Mouse (Mus musculus) lung, embryonic 16.5 days (tissue): ENCODE data around the gene Ctnna3. TPM values are rescaled to one million over a fixed set of nuclear protein-coding genes. Genes with fewer than 3 reads are reported as not detected.

ENCODE experiments used
- ATAC-seq: fragments of 200-750 bp; cut with Nextera tagmentation; 2 replicates; pipeline ENCODE4 v1.8.0; 2017; ENCODE audit warnings: low read depth, mild to moderate bottlenecking, moderate library complexity
- H3K27ac ChIP-seq: fragments of 300-500 bp; sonication (generic); 2 replicates; pipeline ENCODE4 v1.5.1; 2014; ENCODE audit warnings: mild to moderate bottlenecking, control low read depth, low read length
- H3K27me3 ChIP-seq: fragments of 300-500 bp; sonication (generic); 2 replicates; pipeline ENCODE4 v1.6.1; 2014; ENCODE audit warnings: low read depth, low read length, mixed read lengths; ENCODE audit not compliant: control insufficient read depth, insufficient read depth
- H3K36me3 ChIP-seq: fragments of 300-500 bp; sonication (generic); 2 replicates; pipeline ENCODE4 v1.6.1; 2014; ENCODE audit warnings: low read length; ENCODE audit not compliant: control insufficient read depth, insufficient read depth
- H3K4me1 ChIP-seq: fragments of 300-500 bp; sonication (generic); replicated peaks from 2 replicates; pipeline ENCODE4 v1.6.1; 2014; ENCODE audit warnings: low read length, mixed read lengths; ENCODE audit not compliant: control insufficient read depth, insufficient read depth
- H3K4me2 ChIP-seq: fragments of 300-500 bp; sonication (generic); 2 replicates; pipeline ENCODE4 v1.6.1; 2014; ENCODE audit warnings: low read depth, low read length, control low read depth
- H3K4me3 ChIP-seq: fragments of 300-500 bp; sonication (generic); 2 replicates; pipeline ENCODE4 v1.5.1; 2014; ENCODE audit warnings: mild to moderate bottlenecking, low read length, control low read depth
- H3K9ac ChIP-seq: fragments of 300-500 bp; sonication (generic); 2 replicates; pipeline ENCODE4 v1.6.1; 2014; ENCODE audit warnings: low read length, control low read depth
- H3K9me3 ChIP-seq: fragments of 300-500 bp; sonication (generic); 2 replicates; pipeline ENCODE4 v1.6.1; 2016; ENCODE audit warnings: low read length; ENCODE audit not compliant: control insufficient read depth
- WGBS: fragments of 180-500 bp; shearing (Covaris S2); extraction: QIAGEN DNeasy Blood & Tissue Kit; methylation state at CpG from one replicate; pipeline ENCODE4 v1.1.7; 2014; 5-methylcytosine and 5-hydroxymethylcytosine counted together
- polyA plus RNA-seq: library from polyadenylated mRNA; unstranded; fragments of >200 nt; fragmentation: Nextera tagmentation; extraction: Ambion mirVana; gene quantifications from 2 replicates; pipeline ENCODE4 v1.2.1, GENCODE M21; 2015

Gene Ctnna3
- polyA plus RNA-seq, 1 experiment from 2014 or later: 0.99 TPM

DNA sequence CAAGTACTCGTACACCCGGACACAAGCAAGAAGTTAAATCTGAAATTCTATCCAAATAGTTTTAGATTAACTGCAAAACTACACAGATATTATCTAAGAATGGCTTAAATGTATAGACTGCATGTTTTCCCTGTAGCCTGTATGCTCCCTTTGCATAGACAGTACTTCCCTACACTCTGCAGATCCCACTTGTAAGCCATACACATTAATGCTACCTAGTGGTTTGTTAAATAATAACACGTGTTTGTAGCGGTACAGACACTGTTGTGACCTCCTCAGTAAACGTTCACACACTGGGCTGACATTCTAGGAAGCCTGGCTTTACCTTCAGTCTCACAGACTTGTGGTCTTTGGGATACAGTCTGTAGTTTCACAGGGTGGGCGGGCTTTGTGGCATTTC lies 112.6 kb downstream of the Ctnna3 start:
- no peak overlapping the region for H3K9ac ChIP-seq
- no peak overlapping the region for H3K4me3 ChIP-seq
- no peak for ATAC-seq
- H3K36me3 ChIP-seq: no peaks in the 10 kb centered on the region
- 0 out of 2 replicates have a peak, but pooled peaks cover 2% of the 10 kb centered on the region for H3K4me1 ChIP-seq
- no peaks in the 10 kb centered on the region for H3K27me3 ChIP-seq
- no peak overlapping the region for H3K4me2 ChIP-seq
- 59% methylated on average over 6 of the region's 6 CpGs for WGBS
- H3K27ac ChIP-seq: no peak overlapping the region
- no peaks in the 10 kb centered on the region for H3K9me3 ChIP-seq

GRCm38 (mm10) chr10:63566691-63567090 lies 136.8 kb downstream of the Ctnna3 start:
- H3K27me3 ChIP-seq: no peaks in the 10 kb centered on the region
- no peaks in the 10 kb centered on the region for H3K9me3 ChIP-seq
- no peak overlapping the region for H3K27ac ChIP-seq
- ATAC-seq: no peak
- H3K4me1 ChIP-seq: no peaks in the 10 kb centered on the region
- 87% methylated on average over 8 of the region's 8 CpGs for WGBS
- no peak overlapping the region for H3K9ac ChIP-seq
- no peaks in the 10 kb centered on the region for H3K36me3 ChIP-seq
- no peak overlapping the region for H3K4me2 ChIP-seq
- no peak overlapping the region for H3K4me3 ChIP-seq

- Histone ChIP-seq H3K27ac (no peak overlapping the region), H3K4me1 (no peaks in the 10 kb centered on the region), H3K36me3 (no peaks in the 10 kb centered on the region), H3K4me3 (no peak overlapping the region), H3K4me2 (no peak overlapping the region), H3K9me3 (no peaks in the 10 kb centered on the region), H3K9ac (no peak overlapping the region), H3K27me3 (no peaks in the 10 kb centered on the region)
- ATAC-seq: no peak
These were observed 141.7 kb downstream of the Ctnna3 start for GRCm38 (mm10) chr10:63571561-63571960.

GRCm38 (mm10) chr10:63572866-63573265 lies 143.0 kb downstream of the Ctnna3 start:
- Histone ChIP-seq H3K27me3 (no peaks in the 10 kb centered on the region), H3K9me3 (no peaks in the 10 kb centered on the region), H3K36me3 (no peaks in the 10 kb centered on the region), H3K4me3 (no peak overlapping the region), H3K27ac (no peak overlapping the region), H3K4me2 (no peak overlapping the region), H3K9ac (no peak overlapping the region), H3K4me1 (no peaks in the 10 kb centered on the region)
- no peak for ATAC-seq
- 74% methylated on average over 7 of the region's 7 CpGs for WGBS

DNA sequence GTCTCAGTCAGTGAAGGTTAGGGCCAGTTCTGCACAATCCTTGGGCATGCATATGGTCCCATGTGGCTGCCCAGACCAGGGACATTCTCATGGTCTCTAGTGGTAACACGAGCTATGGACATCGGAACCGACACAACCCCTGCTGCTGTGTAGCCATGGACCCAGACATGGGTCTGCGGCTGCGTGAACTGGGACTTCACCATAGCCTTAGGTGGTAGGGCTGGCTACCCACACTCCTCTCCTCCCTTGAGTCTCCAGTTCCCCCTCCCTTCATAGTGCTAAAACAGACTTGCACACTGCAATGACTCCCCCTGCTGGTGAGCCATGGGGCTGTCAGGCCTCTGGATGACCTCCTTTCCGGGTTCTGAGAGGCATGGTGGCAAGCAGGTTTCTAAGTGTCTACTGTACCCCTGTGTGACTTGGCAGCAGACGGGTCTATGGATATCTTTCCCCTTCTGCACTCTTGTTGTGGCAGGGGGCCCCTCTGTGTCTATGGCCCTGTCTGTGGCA lies 144.3 kb downstream of the Ctnna3 start:
- H3K9ac ChIP-seq: no peak overlapping the region
- ATAC-seq: no peak
- H3K9me3 ChIP-seq: no peaks in the 10 kb centered on the region
- H3K27me3 ChIP-seq: no peaks in the 10 kb centered on the region
- H3K27ac ChIP-seq: no peak overlapping the region
- H3K4me1 ChIP-seq: no peaks in the 10 kb centered on the region
- H3K36me3 ChIP-seq: no peaks in the 10 kb centered on the region
- 83% methylated on average over 7 of the region's 7 CpGs for WGBS
- H3K4me3 ChIP-seq: no peak overlapping the region
- H3K4me2 ChIP-seq: no peak overlapping the region

DNA sequence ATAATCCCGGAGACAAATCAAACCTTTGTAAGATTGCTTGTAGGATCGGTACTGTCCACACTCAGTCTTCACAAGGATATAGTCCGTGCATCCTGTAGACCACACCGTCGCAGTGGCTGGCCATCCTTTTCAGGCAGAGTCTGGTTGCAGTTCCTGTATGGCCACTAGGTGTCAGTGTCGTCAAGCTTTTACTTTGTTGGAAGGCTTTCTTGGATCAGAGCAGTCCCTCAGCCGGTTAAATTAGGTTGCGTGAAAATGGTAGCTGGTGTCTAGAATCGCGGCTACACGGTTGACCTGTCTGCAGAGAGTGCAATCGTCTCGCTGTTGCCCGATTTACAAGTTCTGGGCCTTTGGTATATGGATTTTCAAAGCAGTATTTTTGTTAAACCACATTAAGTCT lies 152.7 kb downstream of the Ctnna3 start:
- Histone ChIP-seq H3K4me1 (no peaks in the 10 kb centered on the region), H3K9me3 (no peaks in the 10 kb centered on the region), H3K4me2 (no peak overlapping the region), H3K4me3 (no peak overlapping the region), H3K27me3 (no peaks in the 10 kb centered on the region), H3K36me3 (no peaks in the 10 kb centered on the region), H3K27ac (no peak overlapping the region), H3K9ac (no peak overlapping the region)
- ATAC-seq: peak; percentile 49; the same call in 1 of the 2 replicates
- WGBS: 8% methylated on average over 14 of the region's 14 CpGs

DNA sequence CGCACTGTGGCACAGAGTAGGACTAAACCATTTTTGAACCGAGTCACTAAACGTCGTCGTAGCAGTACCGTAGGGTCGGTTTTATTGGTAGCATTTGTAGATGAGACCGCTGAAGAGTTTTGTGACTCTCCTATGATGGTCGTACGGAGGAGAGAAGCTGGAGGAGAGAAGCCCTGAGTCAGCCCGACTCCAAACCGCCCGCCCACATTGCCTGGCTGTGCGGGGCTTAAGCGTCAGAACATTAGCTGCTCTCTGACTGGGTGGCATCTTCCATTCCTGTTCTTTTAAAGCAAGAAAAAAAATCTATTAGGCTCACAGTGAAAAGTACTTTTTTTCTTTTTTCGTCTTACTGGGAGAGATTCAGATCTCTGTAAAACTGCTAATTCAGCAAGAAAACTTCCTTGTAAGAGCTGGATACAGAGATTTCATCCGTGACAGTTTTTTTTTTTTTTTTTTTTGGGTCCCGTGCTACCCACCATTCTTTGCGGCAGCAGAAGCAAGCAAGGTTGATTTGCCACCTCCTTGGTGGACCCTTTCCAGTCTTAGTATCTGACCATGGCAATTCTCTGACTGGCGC lies 154.0 kb downstream of the Ctnna3 start:
- Histone ChIP-seq H3K27ac (no peak overlapping the region), H3K4me2 (peak overlapping the region; percentile 34), H3K4me1 (no peaks in the 10 kb centered on the region), H3K9ac (no peak overlapping the region), H3K4me3 (0 out of 2 replicates have a peak overlapping the region, but pooled peaks have one; percentile 3), H3K9me3 (no peaks in the 10 kb centered on the region), H3K27me3 (no peaks in the 10 kb centered on the region), H3K36me3 (no peaks in the 10 kb centered on the region)
- ATAC-seq: no peak
- 60% methylated on average over 20 of the region's 20 CpGs for WGBS

- 83% methylated on average over 5 of the region's 5 CpGs for WGBS
- no peaks in the 10 kb centered on the region for H3K4me1 ChIP-seq
- H3K27ac ChIP-seq: no peak overlapping the region
- no peaks in the 10 kb centered on the region for H3K36me3 ChIP-seq
- H3K9me3 ChIP-seq: no peaks in the 10 kb centered on the region
- no peak overlapping the region for H3K9ac ChIP-seq
- ATAC-seq: no peak
- no peaks in the 10 kb centered on the region for H3K27me3 ChIP-seq
- no peak overlapping the region for H3K4me3 ChIP-seq
- H3K4me2 ChIP-seq: no peak overlapping the region
These were observed 169.5 kb downstream of the Ctnna3 start for GRCm38 (mm10) chr10:63599417-63599816.

DNA sequence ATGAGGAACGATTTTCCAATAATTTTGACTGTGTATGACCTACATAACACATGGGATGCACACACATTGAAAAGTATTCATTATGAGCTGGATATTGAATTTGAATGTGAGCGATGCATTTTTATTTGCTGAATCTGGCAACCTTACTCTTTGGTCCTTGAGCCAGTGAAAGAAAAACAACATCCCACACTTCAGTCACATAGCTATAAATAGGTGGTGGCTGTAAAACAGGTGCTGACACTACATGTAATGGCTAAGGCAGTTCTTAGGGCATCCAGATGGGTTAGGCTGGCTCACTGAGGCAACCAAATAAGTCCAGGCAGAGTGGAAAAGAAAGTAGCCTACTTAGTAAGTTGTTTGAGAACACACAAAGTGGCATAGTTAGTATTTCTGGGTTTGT lies 171.3 kb downstream of the Ctnna3 start:
- ATAC-seq: no peak
- Histone ChIP-seq H3K4me2 (no peak overlapping the region), H3K27me3 (no peaks in the 10 kb centered on the region), H3K9me3 (no peaks in the 10 kb centered on the region; the same call in 1 of the 2 replicates), H3K27ac (no peak overlapping the region), H3K4me1 (no peaks in the 10 kb centered on the region), H3K9ac (no peak overlapping the region), H3K4me3 (no peak overlapping the region), H3K36me3 (no peaks in the 10 kb centered on the region)
- 59% methylated on average over 2 of the region's 2 CpGs for WGBS

DNA sequence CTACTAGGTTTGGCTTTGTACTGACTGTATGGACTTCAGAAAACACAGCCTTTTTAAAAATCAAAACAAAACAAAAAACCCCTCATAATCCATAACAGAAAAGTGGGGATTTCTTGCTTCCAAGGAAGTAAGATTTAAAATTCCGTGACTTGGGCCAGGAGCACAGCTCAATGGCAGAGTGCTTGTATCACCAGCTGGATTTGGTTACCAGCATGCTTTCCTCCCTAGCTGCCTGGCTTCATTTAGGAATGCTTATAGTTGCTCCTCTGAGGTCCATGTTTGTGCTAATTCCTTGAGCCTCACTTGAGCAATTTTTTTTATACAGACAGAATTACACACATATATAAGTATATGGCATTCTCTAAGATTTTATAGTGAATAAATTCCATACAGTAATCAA lies 198.6 kb downstream of the Ctnna3 start:
- no peaks in the 10 kb centered on the region for H3K36me3 ChIP-seq
- H3K9ac ChIP-seq: no peak overlapping the region
- 48% methylated on average over 1 of the region's 1 CpGs for WGBS
- no peak overlapping the region for H3K4me3 ChIP-seq
- no peak for ATAC-seq
- H3K4me2 ChIP-seq: no peak overlapping the region
- no peaks in the 10 kb centered on the region for H3K27me3 ChIP-seq
- H3K4me1 ChIP-seq: no peaks in the 10 kb centered on the region
- H3K9me3 ChIP-seq: no peaks in the 10 kb centered on the region
- no peak overlapping the region for H3K27ac ChIP-seq
